Mouse (Mus musculus): ENCODE data around the gene Trnp1. TPM values are rescaled to one million over a fixed set of nuclear protein-coding genes. Genes with fewer than 3 reads are reported as not detected.

Trnp1 gene
- polyA plus RNA-seq, 1 experiment from 2014 or later = 0.21 TPM

GRCm38 (mm10) chr4:133447366-133447765, 51.0 kb downstream of the Trnp1 start:
- Histone ChIP-seq H3K27me3 (replicated peaks; ENCODE audit: control insufficient read depth, insufficient read depth, low read length) (peaks cover 14% of the 10 kb centered on the region), H3K9me3 (ENCODE audit: control insufficient read depth, low read length) (no peaks in the 10 kb centered on the region), H3K36me3 (ENCODE audit: control insufficient read depth, insufficient read depth, low read length) (no peaks in the 10 kb centered on the region), H3K9ac (ENCODE audit: low read depth, low read length) (no peak overlapping the region), H3K4me3 (ENCODE audit: low read depth, low read length) (no peak overlapping the region), H3K4me2 (no peak overlapping the region), H3K27ac (ENCODE audit: low read depth, low read length) (no peak overlapping the region), H3K4me1 (replicated peaks; ENCODE audit: control insufficient read depth, insufficient read depth, low read length) (0 out of 2 replicates have a peak, but pooled peaks cover 2% of the 10 kb centered on the region)
- ATAC-seq (replicated peaks; ENCODE audit: low FRiP score) (no peak), DNase-seq (ENCODE audit: low spot score) (no peak)
- 52% methylated on average over 5 of the region's 5 CpGs for WGBS

GRCm38 (mm10) chr4:133445727-133446126, 52.6 kb downstream of the Trnp1 start:
- Histone ChIP-seq H3K4me1 (replicated peaks; ENCODE audit: control insufficient read depth, insufficient read depth, low read length) (peaks cover 5% of the 10 kb centered on the region), H3K36me3 (ENCODE audit: control insufficient read depth, insufficient read depth, low read length) (no peaks in the 10 kb centered on the region)
- WGBS = 74% methylated on average over 5 of the region's 5 CpGs

GRCm38 (mm10) chr4:133443085-133443484, 55.3 kb downstream of the Trnp1 start:
- WGBS = 72% methylated on average over 5 of the region's 5 CpGs
- peaks cover 14% of the 10 kb centered on the region for H3K4me1 ChIP-seq (replicated peaks; ENCODE audit: control insufficient read depth, insufficient read depth, low read length)
- H3K27ac ChIP-seq (ENCODE audit: low read depth, low read length) = no peak overlapping the region
- H3K27me3 ChIP-seq (replicated peaks; ENCODE audit: control insufficient read depth, insufficient read depth, low read length) = peaks cover 17% of the 10 kb centered on the region
- no peak overlapping the region for H3K9ac ChIP-seq (ENCODE audit: low read depth, low read length)
- no peak overlapping the region for H3K4me2 ChIP-seq
- no peaks in the 10 kb centered on the region for H3K9me3 ChIP-seq (ENCODE audit: control insufficient read depth, low read length)
- no peaks in the 10 kb centered on the region for H3K36me3 ChIP-seq (ENCODE audit: control insufficient read depth, insufficient read depth, low read length)
- ATAC-seq (replicated peaks; ENCODE audit: low FRiP score) (no peak), DNase-seq (ENCODE audit: low spot score) (no peak)
- H3K4me3 ChIP-seq (ENCODE audit: low read depth, low read length) = no peak overlapping the region

More at GRCm38 (mm10) chr4:133445727-133446126, 52.6 kb downstream of the Trnp1 start:
- H3K27me3 ChIP-seq (replicated peaks; ENCODE audit: control insufficient read depth, insufficient read depth, low read length) = peaks cover 14% of the 10 kb centered on the region
- DNase-seq (ENCODE audit: low spot score) (no peak), ATAC-seq (replicated peaks; ENCODE audit: low FRiP score) (no peak)
- H3K4me2 ChIP-seq = no peak overlapping the region
- no peak overlapping the region for H3K4me3 ChIP-seq (ENCODE audit: low read depth, low read length)
- no peak overlapping the region for H3K9ac ChIP-seq (ENCODE audit: low read depth, low read length)
- H3K27ac ChIP-seq (ENCODE audit: low read depth, low read length) = no peak overlapping the region
- H3K9me3 ChIP-seq (ENCODE audit: control insufficient read depth, low read length) = no peaks in the 10 kb centered on the region

- WGBS = 58% methylated on average over 3 of the region's 3 CpGs
- no peak overlapping the region for H3K4me2 ChIP-seq
- H3K4me1 ChIP-seq (replicated peaks; ENCODE audit: control insufficient read depth, insufficient read depth, low read length) = peaks cover 14% of the 10 kb centered on the region
- DNase-seq (ENCODE audit: low spot score) (no peak), ATAC-seq (replicated peaks; ENCODE audit: low FRiP score) (no peak)
- no peak overlapping the region for H3K4me3 ChIP-seq (ENCODE audit: low read depth, low read length)
- H3K9ac ChIP-seq (ENCODE audit: low read depth, low read length) = no peak overlapping the region
- H3K27ac ChIP-seq (ENCODE audit: low read depth, low read length) = no peak overlapping the region
- H3K36me3 ChIP-seq (ENCODE audit: control insufficient read depth, insufficient read depth, low read length) = no peaks in the 10 kb centered on the region
- H3K9me3 ChIP-seq (ENCODE audit: control insufficient read depth, low read length) = no peaks in the 10 kb centered on the region
- peaks cover 12% of the 10 kb centered on the region for H3K27me3 ChIP-seq (replicated peaks; ENCODE audit: control insufficient read depth, insufficient read depth, low read length)
Measured at GRCm38 (mm10) chr4:133442194-133442593, 56.2 kb downstream of the Trnp1 start.

Other genes starting within 250 kb of the Trnp1 start
- 0.39 and 0.52 TPM in 2 replicates for gene Sytl1, start 235.4 kb downstream of the Trnp1 start, polyA plus RNA-seq (2014; fragmentation: Nextera tagmentation; extraction: Ambion mirVana)
- 73.5 and 74.2 TPM in 2 replicates for gene Tmem222, start 220.8 kb downstream of the Trnp1 start, polyA plus RNA-seq (2014; fragmentation: Nextera tagmentation; extraction: Ambion mirVana)
- gene Wdtc1, start 145.1 kb downstream of the Trnp1 start, polyA plus RNA-seq (2014; fragmentation: Nextera tagmentation; extraction: Ambion mirVana) = 14.0 and 14.5 TPM in 2 replicates
- 6.9 and 7.7 TPM in 2 replicates for gene Slc9a1, start 128.8 kb downstream of the Trnp1 start, polyA plus RNA-seq (2014; fragmentation: Nextera tagmentation; extraction: Ambion mirVana)
- 0.38 TPM in 1 of 2 replicates, not detected in the other for gene Tent5b, start 18.4 kb downstream of the Trnp1 start, polyA plus RNA-seq (2014; fragmentation: Nextera tagmentation; extraction: Ambion mirVana)
- gene Kdf1, start 20.4 kb upstream of the Trnp1 start, polyA plus RNA-seq (2014; fragmentation: Nextera tagmentation; extraction: Ambion mirVana) = 0.89 and 1.7 TPM in 2 replicates
- 362 and 377 TPM in 2 replicates for gene Nudc, start 47.4 kb upstream of the Trnp1 start, polyA plus RNA-seq (2014; fragmentation: Nextera tagmentation; extraction: Ambion mirVana)
- 0.89 and 1.1 TPM in 2 replicates for gene Nr0b2, start 54.8 kb upstream of the Trnp1 start, polyA plus RNA-seq (2014; fragmentation: Nextera tagmentation; extraction: Ambion mirVana)
- 8.7 and 10.0 TPM in 2 replicates for gene Gpatch3, start 76.2 kb upstream of the Trnp1 start, polyA plus RNA-seq (2014; fragmentation: Nextera tagmentation; extraction: Ambion mirVana)
- gene Gpn2, start 85.8 kb upstream of the Trnp1 start, polyA plus RNA-seq (2014; fragmentation: Nextera tagmentation; extraction: Ambion mirVana) = 23.4 and 24.8 TPM in 2 replicates
- gene Sfn, start 103.6 kb upstream of the Trnp1 start, polyA plus RNA-seq (2014; fragmentation: Nextera tagmentation; extraction: Ambion mirVana) = 1.7 and 3.5 TPM in 2 replicates
- gene Zdhhc18, start 151.6 kb upstream of the Trnp1 start, polyA plus RNA-seq (2014; fragmentation: Nextera tagmentation; extraction: Ambion mirVana) = 2.1 and 3.1 TPM in 2 replicates
- 10.7 and 15.0 TPM in 2 replicates for gene Pigv, start 174.1 kb upstream of the Trnp1 start, polyA plus RNA-seq (2014; fragmentation: Nextera tagmentation; extraction: Ambion mirVana)

All from liver, embryonic 11.5 days (tissue).